Mouse (Mus musculus): ENCODE measurements around the gene Klrb1a. TPM values are rescaled to one million over a fixed set of nuclear protein-coding genes. Genes with fewer than 3 reads are reported as not detected.
"Not testable (repeated sequence)": the region's sequence is repeated elsewhere in the genome, so short reads cannot be mapped to it uniquely, and the experiment has no call there.

The Klrb1a gene
- polyA plus RNA-seq, 1 experiment from 2014 or later = not detected

- whole genome bisulfite sequencing = 83% methylated on average over 15 of the region's 15 CpGs
- ATAC-seq (ENCODE audit: low read depth); H3K4me3 ChIP-seq; H3K27ac ChIP-seq (replicated peaks); H3K9me3 ChIP-seq; H3K27me3 ChIP-seq; H3K9ac ChIP-seq; H3K4me1 ChIP-seq (replicated peaks); H3K36me3 ChIP-seq; H3K4me2 ChIP-seq: not testable (repeated sequence)
Measured at GRCm38 (mm10) chr6:128630912-128631905, 7.9 kb upstream of the Klrb1a start.

DNA sequence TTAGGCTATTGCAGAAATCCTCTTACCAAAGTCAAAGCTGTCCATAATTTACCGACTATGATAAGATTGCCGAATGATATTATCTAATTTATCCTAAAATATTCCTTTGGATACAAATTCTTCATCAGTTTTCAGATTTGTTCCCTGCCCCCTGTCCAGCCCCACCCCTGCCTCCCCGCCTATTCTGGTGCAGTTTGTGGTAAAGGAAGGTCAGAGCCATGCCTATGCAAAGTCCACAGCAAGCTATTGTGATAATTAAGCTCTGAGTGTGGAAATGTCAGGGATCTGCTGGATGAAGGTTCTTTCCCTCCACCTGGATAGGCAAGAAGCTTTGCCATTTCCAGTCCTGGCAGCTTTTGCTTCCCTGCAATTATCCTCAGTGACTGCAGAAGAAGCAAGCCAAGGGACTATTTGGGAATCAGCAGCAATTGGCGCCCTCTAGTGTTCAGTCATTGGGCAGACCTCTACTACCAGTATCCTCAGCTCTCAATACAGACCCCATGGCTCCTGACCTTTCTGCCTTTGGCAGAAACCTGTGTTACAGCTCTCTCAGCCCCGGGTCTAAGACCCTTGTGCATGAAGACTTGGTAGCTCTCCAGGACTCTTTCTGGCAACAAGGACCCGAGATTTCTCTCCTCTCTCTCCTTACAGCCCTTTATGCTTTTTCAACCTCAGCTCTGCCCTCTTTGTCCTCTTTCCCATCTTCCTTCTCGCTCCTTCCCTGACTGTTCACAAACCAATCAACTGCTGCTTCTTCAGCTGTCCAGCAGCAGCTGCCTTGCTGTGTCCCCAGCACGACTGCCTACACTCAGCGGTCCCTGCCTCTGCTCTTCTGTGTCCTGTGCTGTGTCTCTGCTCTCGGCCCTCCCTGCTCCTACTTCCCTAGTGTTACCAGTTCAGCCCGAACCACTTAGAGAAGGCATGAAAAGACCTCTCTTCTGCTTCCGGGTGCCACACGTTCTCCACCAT, 6.7 kb upstream of the Klrb1a start:
- H3K4me3 ChIP-seq; H3K27ac ChIP-seq (replicated peaks); H3K9me3 ChIP-seq; H3K9ac ChIP-seq; H3K4me2 ChIP-seq; H3K4me1 ChIP-seq (replicated peaks); H3K27me3 ChIP-seq; H3K36me3 ChIP-seq: not testable (repeated sequence)
- 60% methylated on average over 13 of the region's 13 CpGs for WGBS
- peak; percentile 95 for ATAC-seq (ENCODE audit: low read depth)

DNA sequence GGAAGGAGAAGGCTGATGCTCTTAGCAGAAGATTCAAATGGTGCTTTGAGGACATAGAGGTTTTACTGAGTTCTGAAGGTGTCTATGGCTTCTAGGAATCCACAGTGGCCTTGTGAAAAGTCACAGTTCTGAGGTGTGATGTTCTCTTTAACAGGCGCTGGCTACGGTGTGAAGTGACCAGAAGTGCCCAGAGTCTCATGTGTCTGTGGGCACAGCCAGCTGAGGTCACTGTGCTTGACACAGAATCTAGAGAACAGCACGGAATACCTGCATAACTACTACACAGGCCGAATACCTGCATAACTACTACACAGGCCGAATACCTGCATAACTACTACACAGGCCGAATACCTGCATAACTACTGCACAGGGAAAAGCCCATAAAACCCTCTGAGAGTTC, 1.9 kb upstream of the Klrb1a start:
- H3K4me3 ChIP-seq; H3K4me1 ChIP-seq (replicated peaks); ATAC-seq (ENCODE audit: low read depth); H3K4me2 ChIP-seq; H3K9me3 ChIP-seq; H3K9ac ChIP-seq; H3K27me3 ChIP-seq; H3K36me3 ChIP-seq; H3K27ac ChIP-seq (replicated peaks): not testable (repeated sequence)
- 94% methylated on average over 6 of the region's 6 CpGs for WGBS

GRCm38 (mm10) chr6:128624425-128624824, 1.1 kb upstream of the Klrb1a start:
- no peak overlapping the region for H3K27ac ChIP-seq (replicated peaks)
- no peaks in the 10 kb centered on the region for H3K9me3 ChIP-seq
- no peak overlapping the region for H3K4me2 ChIP-seq
- no peak overlapping the region for H3K4me3 ChIP-seq
- H3K9ac ChIP-seq = no peak overlapping the region
- H3K4me1 ChIP-seq (replicated peaks) = no peaks in the 10 kb centered on the region
- WGBS = 90% methylated on average over 4 of the region's 4 CpGs
- ATAC-seq (ENCODE audit: low read depth) = no peak
- no peaks in the 10 kb centered on the region for H3K27me3 ChIP-seq
- H3K36me3 ChIP-seq = no peaks in the 10 kb centered on the region

DNA sequence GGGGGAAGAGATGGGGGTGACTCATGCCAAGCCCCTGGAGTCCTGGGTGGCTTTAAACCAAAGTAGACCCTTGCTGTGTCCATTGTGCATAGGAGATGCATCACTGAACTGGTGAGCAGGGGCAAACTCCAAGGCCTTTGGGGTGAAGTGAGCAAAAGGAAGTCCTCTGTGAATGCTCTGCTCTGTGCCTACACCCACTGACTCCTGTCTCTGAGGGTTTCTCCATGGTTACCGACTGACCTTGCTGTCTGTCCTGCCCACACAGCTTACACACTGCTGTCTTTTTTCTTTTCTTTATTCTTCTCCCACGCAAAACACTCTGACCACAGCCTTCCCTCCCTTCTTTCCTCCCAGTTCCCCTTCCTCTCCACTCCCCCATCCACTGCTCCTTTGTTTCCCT, 600 bp downstream of the Klrb1a start:
- H3K4me2 ChIP-seq = no peak overlapping the region
- no peak for ATAC-seq (ENCODE audit: low read depth)
- 69% methylated on average over 2 of the region's 2 CpGs for WGBS
- no peak overlapping the region for H3K27ac ChIP-seq (replicated peaks)
- no peak overlapping the region for H3K4me3 ChIP-seq
- no peaks in the 10 kb centered on the region for H3K9me3 ChIP-seq
- no peaks in the 10 kb centered on the region for H3K27me3 ChIP-seq
- H3K36me3 ChIP-seq = no peaks in the 10 kb centered on the region
- H3K4me1 ChIP-seq (replicated peaks) = no peaks in the 10 kb centered on the region
- H3K9ac ChIP-seq = no peak overlapping the region

DNA sequence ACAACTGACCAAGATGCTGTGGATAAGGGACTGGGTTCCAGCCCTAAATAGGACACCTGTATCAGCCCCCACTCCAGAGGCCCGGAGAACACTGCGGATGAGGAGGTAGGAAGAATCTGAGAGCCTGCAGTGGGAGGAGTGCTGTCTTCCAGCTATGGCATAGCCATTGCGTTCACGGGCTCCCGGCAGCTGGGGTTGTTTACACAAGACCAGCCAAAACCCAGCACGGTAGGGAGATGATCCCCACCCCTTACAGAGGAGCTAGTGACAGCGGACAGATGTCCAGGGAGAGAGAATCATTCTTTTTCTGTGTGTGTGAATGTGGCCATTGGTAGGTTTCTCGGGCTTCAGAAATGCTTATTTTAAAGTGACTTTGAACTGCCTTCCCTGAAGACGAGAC, 17.0 kb downstream of the Klrb1a start:
- WGBS = 75% methylated on average over 9 of the region's 9 CpGs
- ATAC-seq (ENCODE audit: low read depth) = no peak
- H3K36me3 ChIP-seq = no peaks in the 10 kb centered on the region
- peaks cover 5% of the 10 kb centered on the region; the same call in 1 of the 2 replicates for H3K27me3 ChIP-seq
- H3K9ac ChIP-seq = no peak overlapping the region
- no peak overlapping the region for H3K27ac ChIP-seq (replicated peaks)
- peaks cover 10% of the 10 kb centered on the region for H3K4me1 ChIP-seq (replicated peaks)
- H3K9me3 ChIP-seq = no peaks in the 10 kb centered on the region
- H3K4me3 ChIP-seq = no peak overlapping the region
- no peak overlapping the region for H3K4me2 ChIP-seq

DNA sequence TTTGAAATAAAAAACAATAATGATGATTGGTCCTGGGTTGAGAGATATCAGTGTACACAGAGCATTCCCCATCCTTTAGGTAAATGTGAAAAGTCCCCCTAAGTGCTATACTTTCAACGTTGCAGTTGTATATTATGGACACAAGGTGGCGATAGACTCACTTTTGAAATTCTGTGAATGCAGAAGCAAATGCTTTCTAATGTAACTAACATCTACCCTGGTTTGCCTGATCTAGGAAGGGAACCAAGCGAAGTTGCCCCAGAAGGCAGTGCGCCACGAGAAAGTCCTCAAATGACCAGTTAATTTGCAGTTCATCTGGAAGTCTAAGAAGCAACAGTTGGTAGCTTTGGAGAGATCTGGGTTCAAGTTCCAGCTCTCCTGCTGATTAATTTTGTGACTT, 18.8 kb downstream of the Klrb1a start:
- peaks cover 5% of the 10 kb centered on the region; the same call in 1 of the 2 replicates for H3K27me3 ChIP-seq
- peaks cover 10% of the 10 kb centered on the region for H3K4me1 ChIP-seq (replicated peaks)
- H3K9me3 ChIP-seq = no peaks in the 10 kb centered on the region
- no peak for ATAC-seq (ENCODE audit: low read depth)
- WGBS = 39% methylated on average over 5 of the region's 5 CpGs
- H3K4me2 ChIP-seq = no peak overlapping the region
- no peak overlapping the region for H3K4me3 ChIP-seq
- H3K36me3 ChIP-seq = no peaks in the 10 kb centered on the region
- no peak overlapping the region for H3K9ac ChIP-seq
- H3K27ac ChIP-seq (replicated peaks) = no peak overlapping the region

- H3K27ac ChIP-seq (replicated peaks) = no peak overlapping the region
- ATAC-seq (ENCODE audit: low read depth) = peak; percentile 53
- H3K36me3 ChIP-seq = no peaks in the 10 kb centered on the region
- WGBS = 46% methylated on average over 10 of the region's 10 CpGs
- peak overlapping the region; percentile 35 for H3K4me2 ChIP-seq
- H3K9me3 ChIP-seq = no peaks in the 10 kb centered on the region
- peaks cover 5% of the 10 kb centered on the region; the same call in 1 of the 2 replicates for H3K27me3 ChIP-seq
- H3K4me3 ChIP-seq = no peak overlapping the region
- H3K9ac ChIP-seq = no peak overlapping the region
- peaks cover 12% of the 10 kb centered on the region for H3K4me1 ChIP-seq (replicated peaks)
Measured at GRCm38 (mm10) chr6:128602463-128603201, 20.7 kb downstream of the Klrb1a start.

GRCm38 (mm10) chr6:128602026-128602425, 21.3 kb downstream of the Klrb1a start:
- Histone ChIP-seq H3K9ac (no peak overlapping the region), H3K4me3 (no peak overlapping the region), H3K36me3 (no peaks in the 10 kb centered on the region), H3K4me1 (replicated peaks) (peaks cover 18% of the 10 kb centered on the region), H3K27me3 (peaks cover 5% of the 10 kb centered on the region; the same call in 1 of the 2 replicates), H3K9me3 (no peaks in the 10 kb centered on the region), H3K27ac (replicated peaks) (no peak overlapping the region), H3K4me2 (peak overlapping the region; percentile 35)
- WGBS = 38% methylated on average over 3 of the region's 3 CpGs
- ATAC-seq (ENCODE audit: low read depth) = peak; percentile 10; the same call in 1 of the 2 replicates

DNA sequence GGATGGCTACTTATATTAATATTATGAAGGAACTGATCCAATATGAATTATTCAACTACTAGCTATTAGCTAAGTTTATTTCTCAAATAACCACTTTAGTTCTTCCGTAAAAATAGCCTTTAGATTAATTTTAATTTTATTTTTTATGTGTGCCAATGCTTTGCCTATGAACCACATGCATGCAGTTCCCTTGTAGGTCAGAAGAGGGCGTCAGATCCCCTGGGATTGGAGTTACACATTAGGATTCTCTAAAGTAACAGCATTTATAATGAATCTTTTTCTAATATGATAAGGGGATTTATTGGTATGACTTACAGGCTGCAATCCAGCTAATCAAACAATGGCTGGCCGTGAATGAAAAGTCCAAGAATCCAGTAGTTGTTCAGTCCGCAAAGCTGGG, 23.8 kb downstream of the Klrb1a start:
- H3K36me3 ChIP-seq = no peaks in the 10 kb centered on the region
- no peak overlapping the region for H3K9ac ChIP-seq
- H3K4me2 ChIP-seq = no peak overlapping the region
- ATAC-seq (ENCODE audit: low read depth) = no peak
- peaks cover 23% of the 10 kb centered on the region for H3K4me1 ChIP-seq (replicated peaks)
- H3K27ac ChIP-seq (replicated peaks) = no peak overlapping the region
- no peaks in the 10 kb centered on the region for H3K9me3 ChIP-seq
- WGBS = 61% methylated on average over 4 of the region's 4 CpGs
- H3K27me3 ChIP-seq = peaks cover 5% of the 10 kb centered on the region; the same call in 1 of the 2 replicates
- H3K4me3 ChIP-seq = no peak overlapping the region

- H3K4me1 ChIP-seq (replicated peaks) = peaks cover 23% of the 10 kb centered on the region
- H3K36me3 ChIP-seq = no peaks in the 10 kb centered on the region
- H3K9ac ChIP-seq = no peak overlapping the region
- H3K4me2 ChIP-seq = no peak overlapping the region
- H3K4me3 ChIP-seq = no peak overlapping the region
- no peaks in the 10 kb centered on the region for H3K9me3 ChIP-seq
- ATAC-seq (ENCODE audit: low read depth) = no peak
- 66% methylated on average over 2 of the region's 2 CpGs for WGBS
- H3K27ac ChIP-seq (replicated peaks) = no peak overlapping the region
- peaks cover 5% of the 10 kb centered on the region for H3K27me3 ChIP-seq
Measured at GRCm38 (mm10) chr6:128598256-128599047, 24.9 kb downstream of the Klrb1a start.
